20 mouse cellular contexts compared by ENCODE assay signal in genomic region chr1:74705016-74705415, GRCm38 (mm10). TPM values are rescaled to one million over a fixed set of nuclear protein-coding genes. Genes with fewer than 3 reads are reported as not detected.
DNase-seq lines count a peak whose midpoint lies in the region; ATAC-seq lines count a peak whose summit lies in the region.
"Had no signal": no experiment of that assay in that cellular context is flagged by ENCODE, and none has a peak within 500 bp of the region (broad histone marks: within the 10 kb centered on the region; RNA-seq: fewer than 3 reads in every experiment).

No protein-coding gene starts in this region.

- H3K27me3 ChIP-seq in kidney, embryonic 15.5 days = no peaks in the 10 kb centered on the region
- H3K27me3 ChIP-seq in lung, embryonic 15.5 days = no peaks in the 10 kb centered on the region
- H3K27me3 ChIP-seq in stomach, embryonic 16.5 days (ENCODE audit: control insufficient read depth, insufficient read depth, low read length) = no peaks in the 10 kb centered on the region
- H3K27me3 ChIP-seq: forebrain, embryonic 12.5 days; hindbrain, embryonic 12.5 days; neural tube, embryonic 13.5 days had no signal

- 44% methylated on average over 5 of the region's 5 CpGs for WGBS in kidney, embryonic 15.5 days
- 68% methylated on average over 5 of the region's 5 CpGs for WGBS in lung, embryonic 15.5 days
- WGBS in stomach, embryonic 16.5 days = 46% methylated on average over 5 of the region's 5 CpGs

- no peak overlapping the region for H3K4me3 ChIP-seq in kidney, embryonic 15.5 days (replicated peaks)
- H3K4me3 ChIP-seq in lung, embryonic 15.5 days = no peak overlapping the region
- H3K4me3 ChIP-seq in stomach, embryonic 16.5 days (replicated peaks; ENCODE audit: low read length) = no peak overlapping the region
- H3K4me3 ChIP-seq: forebrain, embryonic 12.5 days; gastrocnemius, adult 2 months; hindbrain, embryonic 12.5 days; megakaryocyte, embryonic 14.5 days; neural tube, embryonic 13.5 days had no signal

- peak; percentile 87 for DNase-seq in heart, adult 11 months
- DNase-seq in heart, postnatal 25 days (ENCODE audit: low spot score) = no peak
- DNase-seq in kidney, postnatal 36 days = no peak
- no peak for DNase-seq in lung, postnatal 14 days
- DNase-seq: adrenal gland, postnatal 10 days; cerebellum, adult 9-11 months; gastrocnemius, adult 2 months; left cerebral cortex, postnatal 4 days; liver; midbrain, embryonic 14.5 days; right cerebral cortex, adult 18-20 months had no signal

- no peak overlapping the region for H3K4me2 ChIP-seq in kidney, embryonic 15.5 days
- no peak overlapping the region for H3K4me2 ChIP-seq in lung, embryonic 15.5 days
- no peak overlapping the region for H3K4me2 ChIP-seq in stomach, embryonic 16.5 days (ENCODE audit: low read depth, low read length)
- H3K4me2 ChIP-seq: forebrain, embryonic 12.5 days; hindbrain, embryonic 12.5 days; neural tube, embryonic 13.5 days had no signal

- ATAC-seq in kidney, embryonic 15.5 days (replicated peaks; ENCODE audit: low FRiP score) = no peak
- ATAC-seq in lung, embryonic 15.5 days (ENCODE audit: borderline replicate concordance, extremely low read depth, low FRiP score, low TSS enrichment) = no peak
- no peak for ATAC-seq in stomach, embryonic 16.5 days (ENCODE audit: insufficient read depth, low FRiP score)
- no peak for ATAC-seq in activated CD4-positive, CD25-positive, alpha-beta regulatory T cell, adult 4 months

- no peak overlapping the region for H3K9ac ChIP-seq in kidney, embryonic 15.5 days
- no peak overlapping the region for H3K9ac ChIP-seq in lung, embryonic 15.5 days
- no peak overlapping the region for H3K9ac ChIP-seq in stomach, embryonic 16.5 days (ENCODE audit: low read length)
- H3K9ac ChIP-seq: forebrain, embryonic 12.5 days; hindbrain, embryonic 12.5 days; neural tube, embryonic 13.5 days had no signal

- H3K9me3 ChIP-seq in kidney, embryonic 15.5 days (replicated peaks) = no peaks in the 10 kb centered on the region
- H3K9me3 ChIP-seq in lung, embryonic 15.5 days = no peaks in the 10 kb centered on the region
- no peaks in the 10 kb centered on the region for H3K9me3 ChIP-seq in stomach, embryonic 16.5 days (replicated peaks; ENCODE audit: control insufficient read depth, low read length)
- H3K9me3 ChIP-seq: forebrain, embryonic 12.5 days; hindbrain, embryonic 12.5 days; neural tube, embryonic 13.5 days had no signal

- peaks cover 20% of the 10 kb centered on the region for H3K36me3 ChIP-seq in kidney, embryonic 15.5 days
- H3K36me3 ChIP-seq in lung, embryonic 15.5 days = no peaks in the 10 kb centered on the region; the same call in 1 of the 2 replicates
- no peaks in the 10 kb centered on the region for H3K36me3 ChIP-seq in stomach, embryonic 16.5 days (ENCODE audit: control insufficient read depth, insufficient read depth, low read length)

- intact Hi-C loops in heart, postnatal 25 days (cut with DNase I) = no loop called here

- H3K4me1 ChIP-seq in kidney, embryonic 15.5 days = 0 out of 2 replicates have a peak, but pooled peaks cover 3% of the 10 kb centered on the region
- H3K4me1 ChIP-seq in lung, embryonic 15.5 days = no peaks in the 10 kb centered on the region
- no peaks in the 10 kb centered on the region for H3K4me1 ChIP-seq in stomach, embryonic 16.5 days (ENCODE audit: control insufficient read depth, insufficient read depth, low read length)
- H3K4me1 ChIP-seq: forebrain, embryonic 12.5 days; hindbrain, embryonic 12.5 days; megakaryocyte, embryonic 14.5 days; neural tube, embryonic 13.5 days had no signal

- peak overlapping the region; percentile 65 for H3K27ac ChIP-seq in kidney, embryonic 15.5 days
- H3K27ac ChIP-seq in lung, embryonic 15.5 days = peak overlapping the region; percentile 46
- peak overlapping the region; percentile 59 for H3K27ac ChIP-seq in stomach, embryonic 16.5 days (ENCODE audit: low read length)
- H3K27ac ChIP-seq: forebrain, embryonic 12.5 days; gastrocnemius, adult 2 months; hindbrain, embryonic 12.5 days; neural tube, embryonic 13.5 days had no signal

RNA-seq across cellular contexts. Expression of gene Cyp27a1, which starts 8.4 kb away (rescaled TPM):
- total RNA-seq in heart, postnatal 25 days (2021) = 10 to 100 TPM; 11.1 to 11.9 TPM
- 7.2 and 7.6 TPM in 2 replicates for polyA plus RNA-seq in kidney, embryonic 15.5 days (2015; fragmentation: Nextera tagmentation; extraction: Ambion mirVana)
- 3.0 TPM in 2 replicates for polyA plus RNA-seq in lung, embryonic 15.5 days (2015; fragmentation: Nextera tagmentation; extraction: Ambion mirVana)
- 10.4 and 11.3 TPM in 2 replicates for polyA plus RNA-seq in stomach, embryonic 16.5 days (2015; fragmentation: Nextera tagmentation; extraction: Ambion mirVana)
- polyA plus RNA-seq in activated CD4-positive, CD25-positive, alpha-beta regulatory T cell, adult 4 months (2017; shearing (Covaris generic)) = under 1 TPM in 1 of 2 experiments, not detected in 1; 0.33 TPM

RNA-seq across cellular contexts. Expression of gene Ttll4, which starts 43.5 kb away (rescaled TPM):
- 10 to 100 TPM; 11.6 to 12.1 TPM for total RNA-seq in heart, postnatal 25 days (2021)
- 17.4 and 19.5 TPM in 2 replicates for polyA plus RNA-seq in kidney, embryonic 15.5 days (2015; fragmentation: Nextera tagmentation; extraction: Ambion mirVana)
- polyA plus RNA-seq in lung, embryonic 15.5 days (2015; fragmentation: Nextera tagmentation; extraction: Ambion mirVana) = 15.9 and 16.5 TPM in 2 replicates
- polyA plus RNA-seq in stomach, embryonic 16.5 days (2015; fragmentation: Nextera tagmentation; extraction: Ambion mirVana) = 11.4 and 14.4 TPM in 2 replicates
- 10 to 100 TPM; 11.5 to 14.8 TPM for polyA plus RNA-seq in activated CD4-positive, CD25-positive, alpha-beta regulatory T cell, adult 4 months (2017; shearing (Covaris generic))

RNA-seq across cellular contexts. Expression of gene Prkag3, which starts 44.0 kb away (rescaled TPM):
- 1 to 10 TPM in 1 of 2 experiments, under 1 TPM in 1; 0.96 to 2.7 TPM for total RNA-seq in heart, postnatal 25 days (2021)
- 0.44 and 0.73 TPM in 2 replicates for polyA plus RNA-seq in kidney, embryonic 15.5 days (2015; fragmentation: Nextera tagmentation; extraction: Ambion mirVana)
- 0.34 and 0.57 TPM in 2 replicates for polyA plus RNA-seq in lung, embryonic 15.5 days (2015; fragmentation: Nextera tagmentation; extraction: Ambion mirVana)
- polyA plus RNA-seq in stomach, embryonic 16.5 days (2015; fragmentation: Nextera tagmentation; extraction: Ambion mirVana) = 0.31 and 1.8 TPM in 2 replicates
- polyA plus RNA-seq in activated CD4-positive, CD25-positive, alpha-beta regulatory T cell, adult 4 months (2017; shearing (Covaris generic)) = not detected
- total RNA-seq: left cerebral cortex, postnatal 4 days had no signal
- polyA plus RNA-seq: embryonic facial prominence, embryonic 11.5 days; forebrain, embryonic 12.5 days; midbrain, embryonic 14.5 days; neural tube, embryonic 13.5 days had no signal
